Mouse (Mus musculus) ES-Bruce4 (cell line): ENCODE data around the gene Clcn2. TPM values are rescaled to one million over a fixed set of nuclear protein-coding genes. Genes with fewer than 3 reads are reported as not detected.
A peak's percentile ranks its signal among the peaks of the same experiment; 100 is the strongest.

Experiments
- H3K27ac ChIP-seq: 2 replicates; pipeline ENCODE4 v1.5.1; 2012; ENCODE audit warnings: low read length, inconsistent platforms; ENCODE audit not compliant: insufficient read depth
- H3K27me3 ChIP-seq: 2 replicates; pipeline ENCODE4 v1.6.1; 2012; ENCODE audit warnings: mild to moderate bottlenecking, low read length, inconsistent platforms; ENCODE audit not compliant: control insufficient read depth, poor library complexity, insufficient read depth, severe bottlenecking
- H3K36me3 ChIP-seq: 2 replicates; pipeline ENCODE4 v1.6.1; 2012; ENCODE audit warnings: inconsistent platforms, mild to moderate bottlenecking, low read length, moderate library complexity; ENCODE audit not compliant: control insufficient read depth, poor library complexity, insufficient read depth, severe bottlenecking
- H3K4me1 ChIP-seq: one replicate; pipeline ENCODE4 v1.8.1; 2011; ENCODE audit warnings: low read length; ENCODE audit not compliant: control insufficient read depth, insufficient read depth
- H3K4me3 ChIP-seq: 2 replicates; pipeline ENCODE4 v1.5.1; 2011; ENCODE audit warnings: low read depth, mild to moderate bottlenecking, low read length
- H3K9ac ChIP-seq: 2 replicates; pipeline ENCODE4 v1.6.1; 2012; ENCODE audit warnings: low read depth, mild to moderate bottlenecking, inconsistent platforms; ENCODE audit not compliant: poor library complexity, severe bottlenecking
- H3K9me3 ChIP-seq: replicated peaks from 2 replicates; pipeline ENCODE4 v1.6.1; 2012; ENCODE audit warnings: mild to moderate bottlenecking, low read length, inconsistent platforms; ENCODE audit not compliant: control insufficient read depth, poor library complexity, insufficient read depth, severe bottlenecking
- CTCF ChIP-seq: IDR thresholded peaks from one replicate; pipeline ENCODE4 v1.8.1; 2011; ENCODE audit warnings: low read depth, low read length
- EP300 ChIP-seq: IDR thresholded peaks from 2 replicates; pipeline ENCODE4 v1.6.1; 2011; ENCODE audit warnings: low read depth, low read length; ENCODE audit not compliant: insufficient read depth
- POLR2A ChIP-seq: IDR thresholded peaks from one replicate; pipeline ENCODE4 v1.8.1; 2011; ENCODE audit warnings: low read length; ENCODE audit not compliant: insufficient read depth
- polyA plus RNA-seq: library from polyadenylated mRNA; stranded (reverse); fragments of >200 nt; gene quantifications from 2 replicates; pipeline ENCODE4 v1.2.4, GENCODE M21; 2011; ENCODE audit warnings: low read depth; ENCODE audit not compliant: missing spikeins, insufficient read depth, insufficient read length

Clcn2 gene
- polyA plus RNA-seq, 1 experiment, result 8.8 TPM

GRCm38 (mm10) chr16:20716841-20717180, 735 bp downstream of the Clcn2 start:
- Histone ChIP-seq H3K27me3 (no peaks in the 10 kb centered on the region), H3K9me3 (no peaks in the 10 kb centered on the region), H3K27ac (peak overlapping the region; percentile 65), H3K9ac (peak overlapping the region; percentile 77), H3K4me3 (peak overlapping the region; percentile 97), H3K4me1 (peaks cover 5% of the 10 kb centered on the region), H3K36me3 (peaks cover 17% of the 10 kb centered on the region)
- no peak for TF ChIP-seq POLR2A
- TF ChIP-seq EP300, result no peak
- no peak for TF ChIP-seq CTCF

DNA sequence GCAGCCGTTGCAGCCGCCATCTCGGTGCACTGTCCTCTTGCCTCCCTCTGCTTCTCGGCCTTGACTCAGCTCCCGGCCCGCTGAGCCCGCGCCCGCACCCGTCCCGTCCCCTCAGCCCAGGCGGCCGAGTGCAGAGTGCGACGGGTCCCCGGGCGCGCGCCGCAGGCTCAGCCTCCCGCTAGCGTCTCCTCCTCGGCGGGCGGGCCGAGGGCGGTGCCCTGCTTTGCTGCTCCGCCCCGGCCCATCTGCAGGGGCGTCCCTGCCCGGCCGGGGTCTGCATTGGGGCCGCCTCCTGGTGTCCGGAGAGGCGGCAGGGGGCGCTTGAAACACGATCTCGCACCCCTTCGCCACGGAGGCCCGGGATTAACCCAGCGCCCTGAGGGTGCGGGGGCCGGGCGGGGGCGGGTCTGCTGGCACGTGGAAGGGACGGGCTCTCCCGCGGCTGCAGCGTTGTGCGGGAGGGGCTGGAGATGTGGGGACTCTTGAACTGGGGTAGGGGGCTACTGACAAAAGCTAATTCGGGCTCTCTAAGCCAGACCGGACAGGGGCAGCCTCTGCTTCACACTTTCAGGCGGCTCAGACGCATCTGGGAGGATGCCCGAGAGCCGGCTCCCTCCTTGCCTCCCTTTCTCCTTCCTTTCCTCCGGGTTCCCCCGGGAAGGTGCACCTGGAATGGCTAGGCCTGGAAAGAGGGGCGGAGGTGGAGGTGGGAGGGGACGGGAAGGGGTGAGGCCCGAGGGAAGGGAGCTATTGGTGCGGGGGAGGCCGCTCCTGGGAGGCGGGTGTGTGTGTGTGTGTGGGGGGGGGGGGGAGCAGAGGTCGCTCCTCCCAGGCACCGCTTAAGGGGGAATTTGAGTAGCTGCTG, 1.3 kb downstream of the Clcn2 start:
- H3K4me1 ChIP-seq, result peaks cover 5% of the 10 kb centered on the region
- H3K27me3 ChIP-seq, result no peaks in the 10 kb centered on the region
- no peaks in the 10 kb centered on the region for H3K9me3 ChIP-seq

GRCm38 (mm10) chr16:20715566-20715965, 2.0 kb downstream of the Clcn2 start:
- Histone ChIP-seq H3K9me3 (no peaks in the 10 kb centered on the region), H3K4me1 (peaks cover 5% of the 10 kb centered on the region), H3K4me3 (peak overlapping the region; percentile 97), H3K27ac (peak overlapping the region; percentile 60), H3K36me3 (peaks cover 12% of the 10 kb centered on the region), H3K9ac (peak overlapping the region; percentile 77), H3K27me3 (no peaks in the 10 kb centered on the region)
- TF ChIP-seq CTCF (no peak), EP300 (no peak), POLR2A (no peak)

More for the DNA sequence above, 1.3 kb downstream of the Clcn2 start:
- Histone ChIP-seq H3K4me3 (peak overlapping the region; percentile 97), H3K27ac (peak overlapping the region; percentile 76), H3K36me3 (peaks cover 13% of the 10 kb centered on the region), H3K9ac (peak overlapping the region; percentile 77)
- TF ChIP-seq CTCF, result peak; percentile 17
- TF ChIP-seq POLR2A, result peak; percentile 39
- no peak for TF ChIP-seq EP300

DNA sequence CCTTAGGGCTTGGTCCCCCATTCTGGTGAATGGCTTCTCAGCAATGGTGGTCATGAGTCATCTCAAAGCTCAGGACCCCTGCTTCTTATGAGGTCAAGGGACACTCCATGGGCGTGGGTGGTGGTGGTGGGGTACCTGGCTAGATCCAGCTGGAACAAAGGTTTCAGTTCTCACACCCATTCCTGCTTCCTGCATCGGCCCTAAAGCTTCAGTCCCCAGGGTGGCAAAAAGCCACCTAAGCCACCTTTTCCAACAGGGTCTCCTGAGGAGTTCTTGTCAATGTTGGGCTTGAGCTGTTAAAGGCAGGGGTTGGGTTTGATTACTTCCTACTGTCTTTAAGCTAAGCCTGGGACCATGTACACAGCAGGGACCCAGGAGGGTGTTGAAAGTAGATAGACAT, 2.4 kb downstream of the Clcn2 start:
- Histone ChIP-seq H3K27me3 (no peaks in the 10 kb centered on the region), H3K9me3 (no peaks in the 10 kb centered on the region), H3K4me3 (peak overlapping the region; percentile 97), H3K36me3 (peaks cover 9% of the 10 kb centered on the region; the same call in 1 of the 2 replicates), H3K4me1 (peaks cover 5% of the 10 kb centered on the region), H3K27ac (peak overlapping the region; percentile 60), H3K9ac (peak overlapping the region; percentile 77)
- no peak for TF ChIP-seq EP300

DNA sequence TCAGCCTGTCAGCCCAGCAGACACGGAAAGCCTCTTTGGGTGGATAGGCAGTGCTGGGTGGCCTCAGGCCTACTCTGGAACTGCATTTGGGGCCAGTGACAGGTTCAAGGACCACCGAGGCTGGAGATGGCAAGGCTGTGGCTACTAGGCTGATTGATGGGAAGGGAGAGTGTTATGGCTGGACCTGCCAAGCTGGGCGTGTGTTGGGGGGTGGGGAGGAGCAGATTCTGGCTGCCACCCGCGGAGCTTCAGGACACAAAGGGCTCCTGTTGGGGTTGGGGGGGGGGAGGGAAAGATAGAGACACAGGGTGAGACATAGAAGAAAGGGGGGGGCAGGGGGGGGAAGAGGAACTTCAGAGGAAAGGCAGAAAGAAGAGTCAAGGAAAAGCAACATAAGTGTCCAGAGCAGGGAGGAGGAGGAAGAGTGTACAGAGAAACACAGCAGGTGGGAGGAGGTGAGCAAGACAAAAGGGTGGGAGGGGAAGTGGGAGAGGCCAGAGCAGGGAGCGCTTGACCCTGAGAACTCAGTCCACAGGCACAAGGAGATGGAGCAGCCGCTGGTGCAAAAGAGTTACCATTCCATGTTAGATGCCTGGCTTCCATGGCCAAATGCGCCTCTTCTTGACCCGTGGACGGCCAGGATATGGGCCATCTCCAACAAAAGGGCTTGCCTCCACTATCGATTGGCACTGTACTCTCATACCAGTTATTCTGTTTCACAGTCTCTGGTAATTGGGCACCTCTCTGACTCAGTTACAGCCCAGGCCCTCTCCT, 3.1 kb downstream of the Clcn2 start:
- 0 out of 2 replicates have a peak, but pooled peaks cover 2% of the 10 kb centered on the region for H3K36me3 ChIP-seq
- peak overlapping the region; percentile 60; the same call in 1 of the 2 replicates for H3K27ac ChIP-seq
- H3K9ac ChIP-seq, result peak overlapping the region; percentile 77
- H3K4me3 ChIP-seq, result peak overlapping the region; percentile 97
- peaks cover 5% of the 10 kb centered on the region for H3K4me1 ChIP-seq
- TF ChIP-seq POLR2A (no peak), EP300 (0 out of 2 replicates have a peak, but pooled peaks have one; percentile 30), CTCF (no peak)
- no peaks in the 10 kb centered on the region for H3K9me3 ChIP-seq
- H3K27me3 ChIP-seq, result no peaks in the 10 kb centered on the region
